Comparison of ENCODE assay signal across 17 mouse cellular contexts in genomic region chr1:38580572-38580971, GRCm38 (mm10).
"Had no signal": no experiment of that assay in that cellular context is flagged by ENCODE, and none has a peak within 500 bp of the region (broad histone marks: within the 10 kb centered on the region; RNA-seq: fewer than 3 reads in every experiment).

No protein-coding gene starts in this region.

- H3K4me1 ChIP-seq: kidney, embryonic 15.5 days; liver, embryonic 15.5 days had no signal

- H3K4me3 ChIP-seq: kidney, embryonic 15.5 days; left cerebral cortex, adult 2 months; limb, embryonic 10.5 days; liver, embryonic 15.5 days; midbrain, embryonic 12.5 days; myocyte; neural tube, embryonic 15.5 days had no signal

- H3K9me3 ChIP-seq: kidney, embryonic 15.5 days; limb, embryonic 10.5 days; liver, embryonic 15.5 days; midbrain, embryonic 12.5 days; neural tube, embryonic 15.5 days had no signal

- H3K27ac ChIP-seq: kidney, embryonic 15.5 days; left cerebral cortex, adult 2 months; limb, embryonic 10.5 days; liver, embryonic 15.5 days; midbrain, embryonic 12.5 days; neural tube, embryonic 15.5 days; stomach, postnatal 0 days had no signal

- H3K9ac ChIP-seq: kidney, embryonic 15.5 days; liver, embryonic 15.5 days; midbrain, embryonic 12.5 days; neural tube, embryonic 15.5 days had no signal

- H3K4me2 ChIP-seq: kidney, embryonic 15.5 days; liver, embryonic 11.5 days; liver, embryonic 15.5 days; midbrain, embryonic 12.5 days; neural tube, embryonic 15.5 days had no signal

- H3K27me3 ChIP-seq: kidney, embryonic 15.5 days; liver, embryonic 15.5 days; midbrain, embryonic 12.5 days; neural tube, embryonic 15.5 days had no signal

- DNase-seq: kidney, adult 2 months; kidney, postnatal 25 days; lung, adult 2 months; lung, postnatal 36 days; right cerebral cortex, postnatal 4 days; thymus, postnatal 25 days had no signal

- ATAC-seq: lung, postnatal 0 days; midbrain, embryonic 16.5 days had no signal

- H3K36me3 ChIP-seq: kidney, embryonic 15.5 days; liver, embryonic 15.5 days; midbrain, embryonic 12.5 days; neural tube, embryonic 15.5 days had no signal
